Mouse (Mus musculus) hindbrain, embryonic 16.5 days (tissue): ENCODE measurements around the gene Flnc. TPM values are rescaled to one million over a fixed set of nuclear protein-coding genes. Genes with fewer than 3 reads are reported as not detected.

ENCODE experiments used
- ATAC-seq: fragments of 200-750 bp; cut with Nextera tagmentation; 2 replicates; pipeline ENCODE4 v1.8.0; 2017; ENCODE audit warnings: moderate TSS enrichment, moderate library complexity
- H3K27ac ChIP-seq: fragments of 300-500 bp; sonication (generic); 2 replicates; pipeline ENCODE4 v1.5.1; 2014; ENCODE audit warnings: low read depth, mild to moderate bottlenecking, control low read depth, low read length, moderate library complexity
- H3K27me3 ChIP-seq: fragments of 300-500 bp; sonication (generic); replicated peaks from 2 replicates; pipeline ENCODE4 v1.6.1; 2014; ENCODE audit warnings: low read length; ENCODE audit not compliant: control insufficient read depth, insufficient read depth
- H3K36me3 ChIP-seq: fragments of 300-500 bp; sonication (generic); 2 replicates; pipeline ENCODE4 v1.6.1; 2014; ENCODE audit warnings: mild to moderate bottlenecking, low read length, moderate library complexity, mixed read lengths; ENCODE audit not compliant: control insufficient read depth, insufficient read depth
- H3K4me1 ChIP-seq: fragments of 300-500 bp; sonication (generic); 2 replicates; pipeline ENCODE4 v1.6.1; 2014; ENCODE audit warnings: low read depth, low read length; ENCODE audit not compliant: control insufficient read depth, insufficient read depth
- H3K4me2 ChIP-seq: fragments of 300-500 bp; sonication (generic); 2 replicates; pipeline ENCODE4 v1.6.1; 2014; ENCODE audit warnings: mild to moderate bottlenecking, low read length, control low read depth, moderate library complexity
- H3K4me3 ChIP-seq: fragments of 300-500 bp; sonication (generic); 2 replicates; pipeline ENCODE4 v1.5.1; 2014; ENCODE audit warnings: mild to moderate bottlenecking, low read length, control low read depth, moderate library complexity
- H3K9ac ChIP-seq: fragments of 300-500 bp; sonication (generic); 2 replicates; pipeline ENCODE4 v1.6.1; 2014; ENCODE audit warnings: low read depth, mild to moderate bottlenecking, control low read depth, low read length, moderate library complexity
- H3K9me3 ChIP-seq: fragments of 300-500 bp; sonication (generic); 2 replicates; pipeline ENCODE4 v1.6.1; 2014; ENCODE audit warnings: mild to moderate bottlenecking, low read length, moderate library complexity; ENCODE audit not compliant: control insufficient read depth
- WGBS: fragments of 180-500 bp; shearing (Covaris S2); extraction: QIAGEN DNeasy Blood & Tissue Kit; methylation state at CpG from one replicate; pipeline ENCODE4 v1.1.7; 2014; 5-methylcytosine and 5-hydroxymethylcytosine counted together
- polyA plus RNA-seq: library from polyadenylated mRNA; unstranded; fragments of >200 nt; fragmentation: Nextera tagmentation; extraction: Ambion mirVana; gene quantifications from 2 replicates; pipeline ENCODE4 v1.2.1, GENCODE M21; 2015

Gene Flnc
- polyA plus RNA-seq, 1 experiment from 2014 or later, result 2.7 TPM

DNA sequence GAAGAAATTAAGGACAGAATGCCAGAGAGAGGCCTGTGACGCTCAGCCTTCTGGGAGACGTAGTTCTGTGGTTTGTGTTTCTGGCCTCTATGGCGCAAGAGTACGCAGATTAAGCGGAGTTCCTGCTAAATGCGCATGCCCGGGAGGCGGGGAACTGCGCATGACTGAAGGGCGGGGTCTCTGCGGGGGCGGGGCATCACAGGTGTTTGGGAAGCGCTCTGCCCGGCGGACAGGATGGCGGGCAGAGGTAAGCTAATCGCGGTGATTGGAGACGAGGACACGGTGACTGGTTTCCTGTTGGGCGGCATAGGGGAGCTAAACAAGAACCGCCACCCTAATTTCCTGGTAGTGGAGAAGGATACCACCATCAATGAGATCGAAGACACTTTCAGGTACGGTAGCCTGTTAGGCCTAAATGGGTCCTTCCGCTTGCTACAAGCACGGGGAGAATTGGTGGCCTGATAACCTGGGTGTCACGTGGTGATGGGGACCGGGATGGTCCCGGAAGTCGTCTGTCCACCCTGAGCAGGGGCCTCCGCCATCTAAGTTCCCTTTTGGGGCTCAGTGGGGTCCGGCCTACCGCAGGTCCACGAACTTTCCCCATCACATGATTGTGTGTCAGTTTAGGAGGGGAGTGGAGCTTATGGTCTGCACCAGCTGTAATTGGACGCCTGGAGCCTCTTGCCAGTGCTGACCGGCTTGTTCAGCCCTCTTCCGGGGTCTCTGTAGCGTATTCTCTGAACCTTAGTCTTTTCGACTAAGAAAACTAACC is 34.7 kb downstream of the Flnc start, which contains the start of gene Atp6v1f:
Gene Atp6v1f, plus strand, starts transcription at position 136 of the 772 bp plus-strand sequence.
- H3K27ac ChIP-seq, result peak within 1 kb of the TSS; percentile 73

DNA sequence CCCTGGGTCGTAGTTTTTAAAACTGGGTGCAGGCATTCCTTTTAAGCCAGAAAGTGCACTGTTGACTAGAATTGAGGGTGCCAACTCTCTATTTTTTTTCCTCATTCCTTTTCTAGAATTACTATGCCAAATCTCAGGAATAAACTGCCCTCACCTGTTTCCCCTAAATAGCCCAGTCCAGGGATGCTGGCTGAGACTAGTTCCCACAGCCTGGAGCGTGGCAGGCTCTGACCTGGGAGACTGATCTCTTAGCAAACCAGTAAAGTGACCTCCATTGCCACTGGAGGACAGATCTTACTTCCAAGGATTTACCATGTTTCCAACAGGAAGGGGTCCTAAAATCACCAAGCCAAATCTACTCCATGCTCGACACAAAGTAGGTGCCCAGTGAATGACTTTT is 35.8 kb downstream of the Flnc start:
- H3K9me3 ChIP-seq, result no peaks in the 10 kb centered on the region; the same call in 1 of the 2 replicates
- peaks cover 10% of the 10 kb centered on the region for H3K4me1 ChIP-seq
- peak overlapping the region; percentile 76 for H3K4me3 ChIP-seq
- no peak overlapping the region for H3K9ac ChIP-seq
- WGBS, result 95% methylated on average over 3 of the region's 3 CpGs
- peak overlapping the region; percentile 65 for H3K4me2 ChIP-seq
- no peak overlapping the region for H3K27ac ChIP-seq
- no peak for ATAC-seq
- H3K36me3 ChIP-seq, result peaks cover 18% of the 10 kb centered on the region
- no peaks in the 10 kb centered on the region for H3K27me3 ChIP-seq

More for the DNA sequence above, 34.7 kb downstream of the Flnc start, which contains the start of gene Atp6v1f:
- Histone ChIP-seq H3K4me2 (peak within 1 kb of the TSS; percentile 65), H3K4me3 (peak within 1 kb of the TSS; percentile 76), H3K9me3 (no peaks in the 10 kb centered on the region), H3K36me3 (peaks cover 18% of the 10 kb centered on the region), H3K4me1 (peaks cover 10% of the 10 kb centered on the region), H3K9ac (peak within 1 kb of the TSS; percentile 81), H3K27me3 (no peaks in the 10 kb centered on the region)
- WGBS, result 1% methylated on average over 39 of the region's 39 CpGs
- peak; percentile 96 for ATAC-seq

DNA sequence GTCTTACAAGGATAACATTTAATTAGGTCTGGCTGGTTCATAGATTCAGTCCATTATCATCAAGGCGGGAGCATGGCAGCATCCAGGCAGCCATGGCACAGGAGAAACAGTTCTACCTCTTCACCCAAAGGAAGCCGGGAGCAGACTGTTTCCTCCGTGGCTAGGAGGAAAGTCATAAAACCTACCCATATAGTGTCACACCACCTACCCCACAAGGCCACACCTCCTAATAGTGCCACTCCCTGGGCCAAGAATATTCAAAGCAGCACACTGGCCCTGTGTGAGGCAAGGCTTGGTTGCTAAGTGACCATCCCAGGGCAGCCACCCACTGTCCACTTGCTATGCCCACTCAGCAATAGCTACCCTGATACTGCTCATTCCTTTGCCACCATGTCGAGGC is 38.1 kb downstream of the Flnc start, which contains the start of gene Atp6v1fnb:
Gene Atp6v1fnb, plus strand, starts transcription at position 301 of the 400 bp plus-strand sequence.
- WGBS, result 87% methylated on average over 4 of the region's 4 CpGs

DNA sequence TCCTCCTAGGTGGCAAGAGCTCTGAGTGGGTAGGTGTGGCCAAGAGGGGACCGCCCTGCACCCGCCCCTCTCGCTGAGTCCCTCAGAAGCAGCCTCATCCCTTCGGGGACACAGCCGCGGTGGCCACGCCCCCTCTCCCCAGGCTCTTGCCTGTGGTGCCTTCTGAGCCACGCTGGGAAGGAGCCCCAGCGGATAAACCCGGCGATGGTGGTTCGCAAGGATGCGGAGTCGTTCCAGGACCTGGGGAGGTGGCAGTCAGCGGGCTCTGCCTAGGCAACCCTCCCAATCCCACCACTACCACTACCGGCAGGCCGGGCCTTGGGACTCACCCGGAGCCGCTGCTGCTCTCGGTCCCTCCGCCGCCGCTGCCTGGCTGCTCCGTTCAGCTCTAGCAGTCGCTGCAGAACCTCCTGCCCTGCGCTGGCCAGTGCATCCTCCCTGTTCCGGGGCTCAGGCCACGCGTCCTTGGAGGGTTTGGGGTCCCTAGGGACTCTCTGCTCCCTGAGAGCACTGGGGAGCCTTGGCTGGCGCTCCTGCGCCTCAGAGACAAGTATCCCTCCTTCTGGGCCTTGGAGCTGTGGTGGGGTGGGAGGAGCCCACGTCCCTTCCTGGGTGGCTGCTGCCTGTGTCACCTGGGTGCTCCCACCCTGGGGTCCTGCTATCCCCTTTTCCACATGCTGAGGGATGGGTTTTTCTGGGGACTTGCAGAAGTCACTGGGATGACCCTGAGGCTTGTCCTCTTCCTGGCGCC is 41.1 kb downstream of the Flnc start:
- Histone ChIP-seq H3K9me3 (no peaks in the 10 kb centered on the region; the same call in 1 of the 2 replicates), H3K4me3 (peak overlapping the region; percentile 41), H3K9ac (peak overlapping the region; percentile 50), H3K27ac (no peak overlapping the region), H3K4me2 (peak overlapping the region; percentile 66), H3K36me3 (peaks cover 18% of the 10 kb centered on the region), H3K27me3 (no peaks in the 10 kb centered on the region), H3K4me1 (peaks cover 2% of the 10 kb centered on the region)
- peak; percentile 88 for ATAC-seq
- 2% methylated on average over 26 of the region's 33 CpGs for WGBS

More for the DNA sequence above, 38.1 kb downstream of the Flnc start, which contains the start of gene Atp6v1fnb:
- H3K9ac ChIP-seq, result no peak within 1 kb of the TSS
- no peaks in the 10 kb centered on the region; the same call in 1 of the 2 replicates for H3K9me3 ChIP-seq
- H3K27ac ChIP-seq, result no peak within 1 kb of the TSS
- no peak for ATAC-seq
- no peak within 1 kb of the TSS for H3K4me2 ChIP-seq
- H3K36me3 ChIP-seq, result peaks cover 18% of the 10 kb centered on the region
- no peak within 1 kb of the TSS for H3K4me3 ChIP-seq
- H3K4me1 ChIP-seq, result peaks cover 10% of the 10 kb centered on the region
- H3K27me3 ChIP-seq, result no peaks in the 10 kb centered on the region

DNA sequence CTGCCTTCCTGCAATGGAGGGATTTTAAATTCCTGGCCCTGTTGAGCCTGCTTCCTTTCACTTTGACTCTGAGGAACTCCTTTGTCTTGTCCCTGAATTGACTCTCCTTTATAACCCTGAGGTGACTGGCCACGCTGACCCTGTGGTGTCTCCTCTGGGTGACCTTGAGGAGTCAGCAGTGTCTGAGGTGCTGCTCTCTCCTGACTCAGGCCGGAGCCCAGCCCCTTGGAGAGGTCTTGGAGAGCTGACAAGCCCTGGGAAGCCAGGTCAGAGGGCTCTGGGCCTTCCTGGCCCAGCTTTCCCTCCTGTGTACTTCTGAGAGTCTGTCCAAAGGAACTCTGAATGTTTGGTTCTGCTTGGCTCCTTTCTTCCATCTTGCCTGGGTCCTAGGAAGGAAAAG is 41.7 kb downstream of the Flnc start:
- Histone ChIP-seq H3K9me3 (no peaks in the 10 kb centered on the region; the same call in 1 of the 2 replicates), H3K27me3 (no peaks in the 10 kb centered on the region), H3K9ac (no peak overlapping the region), H3K27ac (no peak overlapping the region), H3K4me3 (no peak overlapping the region), H3K4me2 (no peak overlapping the region), H3K36me3 (peaks cover 17% of the 10 kb centered on the region), H3K4me1 (no peaks in the 10 kb centered on the region)
- 55% methylated on average over 2 of the region's 2 CpGs for WGBS
- no peak for ATAC-seq

DNA sequence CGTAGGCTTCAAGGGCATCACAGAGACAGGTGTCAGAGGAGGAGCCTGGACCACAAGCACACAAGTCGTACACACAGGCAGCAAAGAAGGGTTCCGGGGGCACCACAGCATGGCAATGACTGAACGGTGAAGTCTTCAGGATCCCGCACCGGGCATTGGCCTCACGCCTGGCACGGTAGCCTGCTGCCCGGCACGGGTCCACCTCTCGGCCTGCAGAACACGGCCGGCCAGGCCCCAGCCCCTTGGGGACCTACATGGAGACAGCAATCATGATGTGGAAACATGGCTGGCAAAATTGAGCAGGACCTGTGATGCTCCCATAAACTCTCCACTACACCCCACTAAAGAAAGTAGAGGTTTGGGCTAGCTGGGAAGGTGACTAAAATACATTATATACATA is 49.6 kb downstream of the Flnc start:
- WGBS, result 94% methylated on average over 13 of the region's 13 CpGs

DNA sequence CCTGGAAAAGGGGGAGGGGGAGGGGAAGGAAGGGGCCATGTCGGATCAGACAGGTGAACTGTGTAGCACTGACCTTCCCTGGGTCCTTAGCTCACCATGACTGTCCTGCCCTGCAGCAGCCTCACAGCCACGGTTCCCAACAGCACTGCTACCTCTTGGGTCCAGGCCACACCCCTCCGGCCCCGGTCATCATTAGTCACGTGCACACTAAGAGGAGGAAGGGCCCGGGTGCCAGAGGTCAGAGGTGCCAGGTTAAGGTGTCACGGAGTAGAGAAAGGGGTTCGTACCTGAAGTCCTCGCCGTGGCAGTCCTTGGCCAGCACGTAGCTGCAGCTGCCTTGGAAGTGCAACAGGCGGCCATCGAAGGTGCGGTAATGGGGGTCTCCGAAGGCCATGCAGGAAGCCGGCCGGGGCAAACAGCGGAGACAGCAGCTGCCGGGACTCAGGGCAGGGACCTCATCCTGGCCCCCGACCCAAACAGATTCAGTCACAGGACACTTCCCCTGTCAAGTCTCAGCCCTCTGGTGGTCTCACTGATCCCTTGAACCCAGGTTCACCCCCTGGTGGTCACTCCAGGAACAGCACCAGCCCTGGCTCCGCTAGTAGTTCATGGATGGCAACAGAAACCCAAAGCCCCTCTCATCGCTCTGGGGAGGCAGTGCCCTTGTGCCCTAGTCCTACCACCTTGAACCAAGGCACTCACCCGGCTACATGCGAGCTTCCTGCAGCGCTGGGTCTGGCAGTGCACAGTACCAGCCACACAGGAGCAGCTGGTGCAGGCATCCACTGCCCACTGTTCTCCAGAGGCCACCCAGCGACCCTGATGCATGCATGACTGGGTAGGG is 51.9 kb downstream of the Flnc start:
- ATAC-seq, result peak; percentile 57
- H3K27me3 ChIP-seq, result peaks cover 9% of the 10 kb centered on the region
- no peak overlapping the region for H3K27ac ChIP-seq
- peak overlapping the region; percentile 62 for H3K4me2 ChIP-seq
- H3K4me1 ChIP-seq, result no peaks in the 10 kb centered on the region
- no peaks in the 10 kb centered on the region for H3K36me3 ChIP-seq
- H3K9me3 ChIP-seq, result no peaks in the 10 kb centered on the region
- H3K9ac ChIP-seq, result peak overlapping the region; percentile 40; the same call in 1 of the 2 replicates
- 4% methylated on average over 26 of the region's 26 CpGs for WGBS
- H3K4me3 ChIP-seq, result peak overlapping the region; percentile 35

More for the DNA sequence above, 49.6 kb downstream of the Flnc start:
- Histone ChIP-seq H3K36me3 (no peaks in the 10 kb centered on the region), H3K9ac (no peak overlapping the region), H3K4me1 (no peaks in the 10 kb centered on the region), H3K4me2 (no peak overlapping the region), H3K27ac (no peak overlapping the region), H3K4me3 (no peak overlapping the region), H3K27me3 (peaks cover 9% of the 10 kb centered on the region), H3K9me3 (no peaks in the 10 kb centered on the region)
- ATAC-seq, result no peak

DNA sequence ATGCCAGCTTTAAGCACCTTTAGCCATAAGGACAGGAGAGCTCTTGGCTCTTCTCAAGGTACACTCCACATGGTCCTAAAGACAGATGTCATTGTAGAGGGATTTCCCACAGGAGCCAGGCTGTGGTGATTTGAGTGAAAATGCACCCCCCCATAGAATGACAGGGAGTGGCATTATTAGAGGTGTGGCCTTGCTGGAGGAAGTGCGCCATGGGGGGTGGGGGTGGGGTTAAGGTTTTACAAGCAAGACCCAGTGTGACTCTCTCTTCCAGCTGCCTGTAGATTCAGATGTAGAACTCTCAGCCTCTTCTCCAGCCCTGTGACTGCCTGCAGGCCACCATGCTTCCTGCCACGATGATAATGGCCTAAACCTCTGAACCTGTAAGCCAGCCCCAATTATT is 52.9 kb downstream of the Flnc start:
- H3K36me3 ChIP-seq, result no peaks in the 10 kb centered on the region
- H3K27ac ChIP-seq, result no peak overlapping the region
- H3K4me3 ChIP-seq, result no peak overlapping the region
- H3K4me1 ChIP-seq, result no peaks in the 10 kb centered on the region
- no peak overlapping the region for H3K9ac ChIP-seq
- H3K4me2 ChIP-seq, result no peak overlapping the region
- no peaks in the 10 kb centered on the region for H3K9me3 ChIP-seq
- 53% methylated on average over 2 of the region's 2 CpGs for WGBS
- ATAC-seq, result no peak
- H3K27me3 ChIP-seq, result peaks cover 9% of the 10 kb centered on the region
